Mouse (Mus musculus) neural tube, embryonic 11.5 days (tissue): ENCODE data around the gene Ice1. TPM values are rescaled to one million over a fixed set of nuclear protein-coding genes. Genes with fewer than 3 reads are reported as not detected.

Experiments
- ATAC-seq: fragments of 200-750 bp; cut with Nextera tagmentation; 2 replicates; pipeline ENCODE4 v1.8.0; 2017; ENCODE audit warnings: moderate number of reproducible peaks, mild to moderate bottlenecking, moderate TSS enrichment, moderate library complexity; ENCODE audit not compliant: insufficient read depth, low FRiP score, low TSS enrichment
- DNase-seq: peaks from one replicate; pipeline ENCODE4 v3.0.0-alpha.2; 2015; ENCODE audit warnings: low spot score
- H3K27ac ChIP-seq: fragments of 300-500 bp; sonication (generic); 2 replicates; pipeline ENCODE4 v1.5.1; 2014; ENCODE audit warnings: low read depth, mild to moderate bottlenecking, low read length
- H3K27me3 ChIP-seq: fragments of 300-500 bp; sonication (generic); 2 replicates; pipeline ENCODE4 v1.6.1; 2014; ENCODE audit warnings: mild to moderate bottlenecking, low read length, mixed read lengths; ENCODE audit not compliant: control insufficient read depth, insufficient read depth
- H3K36me3 ChIP-seq: fragments of 300-500 bp; sonication (generic); 2 replicates; pipeline ENCODE4 v1.6.1; 2014; ENCODE audit warnings: mild to moderate bottlenecking, low read length, moderate library complexity, mixed read lengths; ENCODE audit not compliant: control insufficient read depth, insufficient read depth
- H3K4me1 ChIP-seq: fragments of 300-500 bp; sonication (generic); 2 replicates; pipeline ENCODE4 v1.6.1; 2014; ENCODE audit warnings: low read length, mixed read lengths; ENCODE audit not compliant: control insufficient read depth, insufficient read depth
- H3K4me2 ChIP-seq: fragments of 300-500 bp; sonication (generic); 2 replicates; pipeline ENCODE4 v1.6.1; 2014; ENCODE audit warnings: low read depth, mild to moderate bottlenecking, moderate library complexity
- H3K4me3 ChIP-seq: fragments of 300-500 bp; sonication (generic); 2 replicates; pipeline ENCODE4 v1.5.1; 2014; ENCODE audit warnings: low read depth, low read length
- H3K9ac ChIP-seq: fragments of 300-500 bp; sonication (generic); 2 replicates; pipeline ENCODE4 v1.6.1; 2014; ENCODE audit warnings: mild to moderate bottlenecking, low read length
- H3K9me3 ChIP-seq: fragments of 300-500 bp; sonication (generic); 2 replicates; pipeline ENCODE4 v1.6.1; 2016; ENCODE audit warnings: low read length; ENCODE audit not compliant: control insufficient read depth
- WGBS: fragments of 180-500 bp; shearing (Covaris S2); extraction: QIAGEN DNeasy Blood & Tissue Kit; methylation state at CpG from one replicate; pipeline ENCODE4 v1.1.7; 2014; 5-methylcytosine and 5-hydroxymethylcytosine counted together
- polyA plus RNA-seq: library from polyadenylated mRNA; unstranded; fragments of >200 nt; fragmentation: Nextera tagmentation; extraction: Ambion mirVana; gene quantifications from 2 replicates; pipeline ENCODE4 v1.2.1, GENCODE M21; 2014

Ice1 gene
- polyA plus RNA-seq, 1 experiment from 2014 or later, result 35.1 TPM

- no peaks in the 10 kb centered on the region for H3K4me1 ChIP-seq
- ATAC-seq (no peak), DNase-seq (no peak)
- no peak overlapping the region for H3K27ac ChIP-seq
- no peak overlapping the region for H3K4me2 ChIP-seq
- H3K27me3 ChIP-seq, result no peaks in the 10 kb centered on the region
- H3K4me3 ChIP-seq, result no peak overlapping the region
- H3K36me3 ChIP-seq, result no peaks in the 10 kb centered on the region
- 84% methylated on average over 2 of the region's 2 CpGs for WGBS
- no peak overlapping the region for H3K9ac ChIP-seq
- no peaks in the 10 kb centered on the region for H3K9me3 ChIP-seq
These were observed 122.4 kb downstream of the Ice1 start for GRCm38 (mm10) chr13:70515004-70515403.

- WGBS, result 76% methylated on average over 5 of the region's 5 CpGs
- ATAC-seq, result no peak
These were observed 127.2 kb downstream of the Ice1 start for GRCm38 (mm10) chr13:70510199-70510598.

DNA sequence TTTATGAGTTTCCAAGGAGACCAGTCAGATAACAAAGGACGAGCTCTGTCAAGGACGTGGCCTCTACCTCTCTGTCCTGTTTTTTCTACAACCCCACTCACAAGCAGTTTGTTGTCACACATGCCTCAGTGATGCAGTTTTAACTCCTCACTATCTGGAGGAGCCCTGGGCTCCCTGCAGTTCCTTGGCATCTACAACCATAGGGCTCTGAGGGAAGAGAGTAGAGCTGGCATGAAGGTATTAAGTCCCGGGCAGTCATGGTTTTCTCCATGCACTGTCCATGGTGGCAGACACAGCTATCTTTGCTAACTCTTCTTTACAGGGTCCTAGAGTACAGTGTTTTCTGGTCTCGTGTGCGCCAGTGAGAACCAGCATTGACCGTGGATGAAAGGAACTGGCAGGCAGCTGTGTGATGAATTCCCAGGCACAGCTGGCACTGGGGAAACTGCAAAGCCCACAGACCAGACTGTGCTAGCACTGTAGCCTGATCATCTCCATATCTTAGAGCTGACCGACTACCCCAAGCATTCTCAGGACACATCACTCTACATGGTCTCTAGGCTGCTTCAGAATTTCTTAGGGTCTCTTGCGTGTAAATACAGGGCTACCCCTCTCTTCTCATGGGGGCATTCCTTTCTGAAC, 127.9 kb downstream of the Ice1 start:
- 76% methylated on average over 8 of the region's 8 CpGs for WGBS
- Histone ChIP-seq H3K9me3 (no peaks in the 10 kb centered on the region), H3K4me2 (no peak overlapping the region), H3K36me3 (no peaks in the 10 kb centered on the region), H3K9ac (no peak overlapping the region), H3K27me3 (no peaks in the 10 kb centered on the region), H3K4me1 (no peaks in the 10 kb centered on the region), H3K27ac (no peak overlapping the region), H3K4me3 (no peak overlapping the region)
- DNase-seq (no peak), ATAC-seq (0 out of 2 replicates have a peak, but pooled peaks have one; percentile 20)

More at GRCm38 (mm10) chr13:70510199-70510598, 127.2 kb downstream of the Ice1 start:
- Histone ChIP-seq H3K9me3 (no peaks in the 10 kb centered on the region), H3K27ac (no peak overlapping the region), H3K4me3 (no peak overlapping the region), H3K4me2 (no peak overlapping the region), H3K9ac (no peak overlapping the region), H3K27me3 (no peaks in the 10 kb centered on the region), H3K36me3 (no peaks in the 10 kb centered on the region), H3K4me1 (no peaks in the 10 kb centered on the region)
- DNase-seq, result no peak

GRCm38 (mm10) chr13:70508708-70509374, 128.6 kb downstream of the Ice1 start:
- ATAC-seq (0 out of 2 replicates have a peak, but pooled peaks have one; percentile 23), DNase-seq (no peak)
- Histone ChIP-seq H3K27me3 (no peaks in the 10 kb centered on the region), H3K36me3 (no peaks in the 10 kb centered on the region), H3K27ac (no peak overlapping the region), H3K4me1 (no peaks in the 10 kb centered on the region), H3K9me3 (no peaks in the 10 kb centered on the region), H3K4me2 (no peak overlapping the region), H3K9ac (no peak overlapping the region), H3K4me3 (no peak overlapping the region)
- WGBS, result 68% methylated on average over 5 of the region's 5 CpGs

Other genes with a start within 250 kb of the Ice1 start
- gene Adamts16, start 204.2 kb upstream of the Ice1 start, polyA plus RNA-seq, result 1.8 and 2.3 TPM in 2 replicates